Mouse (Mus musculus) intestine, postnatal 0 days (tissue): ENCODE data around the gene Limk2. TPM values are rescaled to one million over a fixed set of nuclear protein-coding genes. Genes with fewer than 3 reads are reported as not detected.

ENCODE experiments used
- ATAC-seq: fragments of 200-750 bp; cut with Nextera tagmentation; 2 replicates; pipeline ENCODE4 v1.8.0; 2017; ENCODE audit warnings: mild to moderate bottlenecking, moderate TSS enrichment, moderate library complexity
- H3K27ac ChIP-seq: fragments of 300-500 bp; sonication (generic); 2 replicates; pipeline ENCODE4 v1.5.1; 2014; ENCODE audit warnings: mild to moderate bottlenecking, low read depth, low read length, moderate library complexity
- H3K27me3 ChIP-seq: fragments of 300-500 bp; sonication (generic); replicated peaks from 2 replicates; pipeline ENCODE4 v1.6.1; 2014; ENCODE audit warnings: low read length, mixed read lengths; ENCODE audit not compliant: control insufficient read depth, insufficient read depth
- H3K36me3 ChIP-seq: fragments of 300-500 bp; sonication (generic); 2 replicates; pipeline ENCODE4 v1.6.1; 2014; ENCODE audit warnings: mild to moderate bottlenecking, moderate library complexity; ENCODE audit not compliant: control insufficient read depth, insufficient read depth
- H3K4me1 ChIP-seq: fragments of 300-500 bp; sonication (generic); replicated peaks from 2 replicates; pipeline ENCODE4 v1.6.1; 2014; ENCODE audit warnings: antibody characterized with exemption, low read length, mixed read lengths; ENCODE audit not compliant: control insufficient read depth, insufficient read depth
- H3K4me2 ChIP-seq: fragments of 300-500 bp; sonication (generic); replicated peaks from 2 replicates; pipeline ENCODE4 v1.6.1; 2014; ENCODE audit warnings: low read depth, mild to moderate bottlenecking, moderate library complexity
- H3K4me3 ChIP-seq: fragments of 300-500 bp; sonication (generic); 2 replicates; pipeline ENCODE4 v1.5.1; 2014; ENCODE audit warnings: low read depth, low read length
- H3K9ac ChIP-seq: fragments of 300-500 bp; sonication (generic); 2 replicates; pipeline ENCODE4 v1.6.1; 2014; ENCODE audit warnings: mild to moderate bottlenecking, low read depth, low read length
- H3K9me3 ChIP-seq: fragments of 300-500 bp; sonication (generic); 2 replicates; pipeline ENCODE4 v1.6.1; 2016; ENCODE audit warnings: mixed run types; ENCODE audit not compliant: control insufficient read depth
- CTCF ChIP-seq: sonication (generic); IDR thresholded peaks from 2 replicates; pipeline ENCODE4 v1.5.1; 2016; ENCODE audit warnings: low read depth, mild to moderate bottlenecking, control low read depth, antibody characterized with exemption, moderate library complexity
- WGBS: fragments of 180-500 bp; shearing (Covaris S2); extraction: QIAGEN DNeasy Blood & Tissue Kit; methylation state at CpG from one replicate; pipeline ENCODE4 v1.1.7; 2014; 5-methylcytosine and 5-hydroxymethylcytosine counted together
- polyA plus RNA-seq: library from polyadenylated mRNA; unstranded; fragments of >200 nt; fragmentation: Nextera tagmentation; extraction: Ambion mirVana; gene quantifications from 2 replicates; pipeline ENCODE4 v1.2.1, GENCODE M21; 2015

Gene Limk2
- polyA plus RNA-seq, 1 experiment from 2014 or later, result 68.4 TPM

DNA sequence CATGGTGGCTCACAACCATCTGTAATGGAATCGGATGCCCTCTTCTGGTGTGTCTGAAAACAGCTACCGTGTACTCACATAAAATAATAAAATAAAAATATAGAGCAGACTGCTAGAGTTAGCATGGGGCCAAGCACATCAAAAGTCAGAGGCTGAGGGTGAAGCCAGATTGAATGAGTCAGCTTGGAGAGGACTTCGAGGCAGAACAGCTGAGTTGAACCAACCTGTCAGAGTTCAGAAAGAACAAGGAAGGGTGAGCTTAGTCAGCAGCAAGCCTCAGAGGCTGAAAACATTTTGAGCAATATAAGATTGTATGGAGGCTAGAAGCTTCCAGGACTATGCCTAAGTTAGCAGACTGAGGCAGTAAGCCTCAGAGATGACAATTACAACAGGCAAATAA, 90.7 kb downstream of the Limk2 start:
- no peaks in the 10 kb centered on the region for H3K9me3 ChIP-seq
- H3K4me2 ChIP-seq, result no peak overlapping the region
- TF ChIP-seq CTCF, result no peak
- no peaks in the 10 kb centered on the region for H3K27me3 ChIP-seq
- no peak overlapping the region for H3K4me3 ChIP-seq
- no peak overlapping the region for H3K9ac ChIP-seq
- H3K4me1 ChIP-seq, result no peaks in the 10 kb centered on the region
- 78% methylated on average over 3 of the region's 3 CpGs for WGBS
- no peak for ATAC-seq
- no peak overlapping the region for H3K27ac ChIP-seq
- 0 out of 2 replicates have a peak, but pooled peaks cover 3% of the 10 kb centered on the region for H3K36me3 ChIP-seq

DNA sequence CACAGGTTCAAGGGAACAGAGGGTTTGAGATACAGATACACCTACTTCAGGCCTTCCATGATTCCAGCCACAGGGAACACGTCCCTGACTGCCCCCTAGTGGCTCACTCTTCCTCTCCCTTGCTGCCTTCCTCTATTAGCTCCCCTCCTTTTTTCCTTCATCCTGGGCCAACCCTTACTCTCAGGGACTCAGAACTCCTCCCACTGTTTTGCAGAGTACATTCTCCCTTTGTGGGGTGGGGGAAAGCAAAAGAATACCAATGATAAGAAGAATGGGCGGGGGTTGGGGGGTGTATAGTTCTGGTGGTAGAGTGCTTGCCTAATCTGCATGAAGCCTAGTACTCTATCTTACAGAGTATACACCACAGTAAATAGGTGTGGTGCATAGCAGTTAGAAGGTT, 94.8 kb downstream of the Limk2 start:
- H3K27me3 ChIP-seq, result no peaks in the 10 kb centered on the region
- WGBS, result 29% methylated on average over 2 of the region's 2 CpGs
- no peak overlapping the region for H3K27ac ChIP-seq
- no peak overlapping the region for H3K4me2 ChIP-seq
- H3K4me1 ChIP-seq, result no peaks in the 10 kb centered on the region
- no peak overlapping the region for H3K4me3 ChIP-seq
- peaks cover 22% of the 10 kb centered on the region for H3K36me3 ChIP-seq
- ATAC-seq, result peak; percentile 49
- TF ChIP-seq CTCF, result peak; percentile 86
- H3K9me3 ChIP-seq, result no peaks in the 10 kb centered on the region
- H3K9ac ChIP-seq, result no peak overlapping the region

DNA sequence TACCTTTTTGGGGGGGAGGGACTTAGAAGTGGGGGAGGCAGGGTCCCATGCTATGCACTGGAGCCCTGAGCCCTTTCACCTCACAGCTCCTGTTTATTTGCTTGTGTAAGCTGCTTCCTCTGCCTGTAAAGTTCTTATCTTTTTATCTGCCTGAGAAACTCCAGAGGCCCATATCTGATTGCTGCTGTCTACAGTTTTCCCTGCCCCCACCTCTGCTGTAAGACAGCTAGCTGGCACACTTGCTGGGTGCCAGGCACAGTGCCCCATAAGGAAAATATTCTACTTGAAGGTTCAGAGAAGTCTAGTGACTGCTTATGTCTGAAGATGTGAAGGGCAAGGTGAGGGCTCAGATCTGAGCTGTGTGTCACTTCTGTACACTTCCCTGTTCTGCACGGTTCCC, 95.7 kb downstream of the Limk2 start:
- 76% methylated on average over 1 of the region's 1 CpGs for WGBS
- Histone ChIP-seq H3K27me3 (no peaks in the 10 kb centered on the region), H3K9ac (no peak overlapping the region), H3K4me2 (no peak overlapping the region), H3K36me3 (peaks cover 29% of the 10 kb centered on the region), H3K27ac (no peak overlapping the region), H3K9me3 (no peaks in the 10 kb centered on the region), H3K4me3 (no peak overlapping the region), H3K4me1 (no peaks in the 10 kb centered on the region)
- no peak for TF ChIP-seq CTCF
- 0 out of 2 replicates have a peak, but pooled peaks have one; percentile 8 for ATAC-seq

DNA sequence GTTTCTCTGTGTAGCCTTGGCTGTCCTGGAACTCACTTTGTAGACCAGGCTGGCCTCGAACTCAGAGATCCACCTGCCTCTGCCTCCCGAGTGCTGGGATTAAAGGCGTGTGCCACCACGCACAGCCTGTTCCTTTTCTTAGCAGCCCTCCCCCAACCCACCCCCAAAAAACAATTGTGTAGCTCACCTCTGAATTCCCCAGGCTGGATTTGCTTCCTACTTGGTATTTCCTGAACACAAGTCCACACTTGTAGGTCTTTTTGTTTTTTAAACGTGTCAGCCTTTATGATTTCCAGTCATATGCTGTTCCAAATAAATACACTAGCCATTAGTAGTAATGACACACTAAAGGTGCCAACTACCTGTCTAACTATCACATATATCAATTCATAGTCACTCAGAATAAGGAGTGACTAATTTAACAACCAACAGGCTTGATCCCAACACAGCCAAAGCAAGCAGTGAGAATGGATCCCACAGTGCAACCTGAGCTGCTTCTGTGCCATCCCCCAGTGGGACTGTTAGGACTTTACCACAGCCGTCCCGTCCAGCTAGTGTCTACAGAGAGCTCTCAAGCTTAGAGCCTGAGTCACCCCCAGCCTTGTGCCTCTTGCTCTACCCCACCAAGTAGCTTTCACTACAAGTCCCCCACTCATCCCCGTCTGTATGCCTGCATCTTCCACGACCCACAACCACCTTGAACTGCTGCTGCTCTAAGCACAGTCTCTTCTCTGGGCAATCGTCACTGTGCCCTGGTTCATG, 97.2 kb downstream of the Limk2 start:
- Histone ChIP-seq H3K4me1 (no peaks in the 10 kb centered on the region), H3K27ac (no peak overlapping the region), H3K4me3 (no peak overlapping the region), H3K36me3 (peaks cover 44% of the 10 kb centered on the region), H3K9ac (no peak overlapping the region), H3K9me3 (no peaks in the 10 kb centered on the region), H3K4me2 (no peak overlapping the region), H3K27me3 (no peaks in the 10 kb centered on the region)
- WGBS, result 80% methylated on average over 10 of the region's 10 CpGs
- TF ChIP-seq CTCF, result no peak
- no peak for ATAC-seq

DNA sequence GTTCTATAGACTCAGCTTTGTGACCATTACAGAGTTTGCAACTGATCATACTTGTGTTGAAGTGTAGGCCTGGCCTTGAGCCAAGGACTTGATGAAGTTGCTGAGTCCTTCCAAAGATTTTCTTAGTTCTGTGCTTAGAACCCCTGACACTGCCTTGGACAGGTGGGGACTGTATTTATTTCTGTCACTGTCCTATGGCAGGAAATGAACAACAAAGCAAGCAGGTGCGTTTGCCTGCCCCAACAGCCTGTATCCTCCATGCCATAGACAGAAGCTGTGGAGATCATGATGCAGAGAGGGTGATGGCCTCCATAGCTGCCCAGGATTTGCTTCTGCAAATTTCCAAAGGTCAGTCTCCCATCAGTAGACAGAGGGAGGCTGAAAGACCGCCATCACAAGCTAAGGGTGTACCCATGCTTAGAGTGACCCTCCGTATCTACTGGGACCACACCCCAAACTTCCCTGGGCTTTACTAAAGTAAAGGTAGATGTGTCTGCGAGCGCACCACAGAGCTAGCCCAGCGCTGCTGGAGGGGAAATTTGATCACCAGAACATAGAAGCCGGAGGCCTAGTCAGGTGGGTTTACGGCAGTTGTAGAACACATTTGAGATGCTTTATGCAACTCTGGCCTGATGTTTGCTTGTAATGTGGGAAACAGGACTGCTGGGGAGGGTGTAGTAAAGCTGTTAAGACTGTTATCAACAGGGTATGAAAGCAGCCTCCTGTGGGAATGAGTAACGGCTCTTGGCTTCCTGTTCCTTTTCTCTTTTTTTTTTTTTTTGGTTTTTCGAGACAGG, 98.0 kb downstream of the Limk2 start:
- WGBS, result 82% methylated on average over 10 of the region's 10 CpGs

DNA sequence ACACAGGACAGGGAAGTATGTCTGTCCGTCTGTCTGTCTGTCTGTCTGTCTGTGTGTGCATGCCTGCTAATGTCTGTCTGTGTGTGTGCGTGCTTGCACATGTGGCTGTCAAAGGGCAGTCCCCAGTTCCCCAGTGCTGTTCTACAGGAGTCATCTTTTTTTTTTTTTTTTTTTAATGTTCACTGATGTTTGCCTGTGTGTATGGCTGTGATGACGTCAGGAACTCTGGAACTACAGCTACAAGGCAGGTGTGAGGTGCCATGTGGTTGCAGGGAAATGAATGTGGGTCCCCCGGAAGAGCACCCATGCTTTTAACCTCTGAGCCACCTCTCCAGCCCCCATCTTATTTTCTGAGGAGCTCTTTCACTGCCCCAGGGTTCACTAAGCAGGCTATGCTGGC, 99.1 kb downstream of the Limk2 start:
- H3K4me1 ChIP-seq, result no peaks in the 10 kb centered on the region
- no peak overlapping the region for H3K9ac ChIP-seq
- H3K9me3 ChIP-seq, result no peaks in the 10 kb centered on the region
- no peak for TF ChIP-seq CTCF
- H3K27me3 ChIP-seq, result no peaks in the 10 kb centered on the region
- no peak overlapping the region for H3K4me3 ChIP-seq
- no peak overlapping the region for H3K27ac ChIP-seq
- H3K36me3 ChIP-seq, result peaks cover 63% of the 10 kb centered on the region
- H3K4me2 ChIP-seq, result no peak overlapping the region
- ATAC-seq, result no peak
- 93% methylated on average over 4 of the region's 4 CpGs for WGBS

More for the DNA sequence above, 98.0 kb downstream of the Limk2 start:
- Histone ChIP-seq H3K36me3 (peaks cover 52% of the 10 kb centered on the region), H3K4me1 (no peaks in the 10 kb centered on the region), H3K9me3 (no peaks in the 10 kb centered on the region), H3K4me2 (no peak overlapping the region), H3K27ac (no peak overlapping the region), H3K9ac (no peak overlapping the region), H3K4me3 (no peak overlapping the region), H3K27me3 (no peaks in the 10 kb centered on the region)
- ATAC-seq, result no peak
- no peak for TF ChIP-seq CTCF
